Mouse (Mus musculus) embryo, embryonic 11 days (tissue): ENCODE results near the gene Gm11099.

Experiments
- DNase-seq: peaks from one replicate; pipeline ENCODE4 v3.0.0-alpha.2; 2015

Gm11099 gene

GRCm38 (mm10) chr2:58859134-58859533 is at the start of gene Gm11099:
Gm11099 (plus strand) TSS chr2:58859434.
- no peak for DNase-seq

DNA sequence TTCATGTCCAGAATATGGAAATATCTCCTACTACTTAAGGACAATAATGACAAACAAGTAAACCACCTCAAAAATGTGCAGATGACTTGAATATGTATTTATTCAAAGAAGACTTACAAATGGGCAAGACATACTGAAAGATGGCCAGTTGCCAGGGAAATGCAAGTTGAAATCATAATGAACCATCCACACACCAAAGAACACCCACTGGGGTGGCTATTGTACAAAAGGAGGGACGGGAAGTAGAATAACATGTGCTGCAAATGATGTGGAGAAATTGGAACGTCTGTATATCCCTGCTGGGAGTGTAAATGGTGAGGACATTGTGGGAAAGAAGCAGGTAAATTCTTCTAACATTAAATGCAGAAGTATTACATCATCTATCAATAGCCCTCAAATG is 46.3 kb upstream of the Gm11099 start:
- DNase-seq: no peak

DNA sequence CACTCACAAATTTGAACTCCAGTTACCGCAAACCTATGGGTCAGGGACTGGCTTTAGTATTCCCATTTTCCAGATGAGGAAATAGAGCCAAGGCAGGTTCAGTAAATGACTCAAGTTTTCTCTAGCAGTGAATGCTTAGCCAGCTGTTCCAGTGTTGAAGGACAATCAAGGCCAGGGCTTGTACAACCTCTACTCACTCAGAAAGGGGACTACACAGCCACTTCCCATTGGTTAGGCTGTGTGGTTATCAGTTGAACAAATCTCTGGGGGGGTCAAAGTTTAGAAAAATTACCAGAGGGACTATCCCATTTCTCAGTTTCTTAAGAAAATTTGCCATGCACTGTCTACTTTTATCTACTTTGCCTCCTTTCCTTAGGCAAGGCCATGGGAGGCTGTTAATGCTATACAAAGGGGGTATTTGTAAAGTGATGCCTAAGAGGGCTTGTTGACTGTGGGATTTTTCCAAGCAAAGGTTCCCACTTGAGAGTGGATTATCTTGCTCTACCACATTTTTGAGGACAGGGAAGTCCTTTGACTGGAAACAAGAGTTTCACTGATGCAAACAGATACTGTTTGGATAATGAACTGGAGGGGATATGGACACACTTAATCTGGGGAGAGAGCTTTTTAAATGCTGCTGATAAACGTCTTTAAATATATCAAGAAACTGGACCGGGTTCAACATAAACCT is 30.2 kb upstream of the Gm11099 start:
- DNase-seq: no peak

DNA sequence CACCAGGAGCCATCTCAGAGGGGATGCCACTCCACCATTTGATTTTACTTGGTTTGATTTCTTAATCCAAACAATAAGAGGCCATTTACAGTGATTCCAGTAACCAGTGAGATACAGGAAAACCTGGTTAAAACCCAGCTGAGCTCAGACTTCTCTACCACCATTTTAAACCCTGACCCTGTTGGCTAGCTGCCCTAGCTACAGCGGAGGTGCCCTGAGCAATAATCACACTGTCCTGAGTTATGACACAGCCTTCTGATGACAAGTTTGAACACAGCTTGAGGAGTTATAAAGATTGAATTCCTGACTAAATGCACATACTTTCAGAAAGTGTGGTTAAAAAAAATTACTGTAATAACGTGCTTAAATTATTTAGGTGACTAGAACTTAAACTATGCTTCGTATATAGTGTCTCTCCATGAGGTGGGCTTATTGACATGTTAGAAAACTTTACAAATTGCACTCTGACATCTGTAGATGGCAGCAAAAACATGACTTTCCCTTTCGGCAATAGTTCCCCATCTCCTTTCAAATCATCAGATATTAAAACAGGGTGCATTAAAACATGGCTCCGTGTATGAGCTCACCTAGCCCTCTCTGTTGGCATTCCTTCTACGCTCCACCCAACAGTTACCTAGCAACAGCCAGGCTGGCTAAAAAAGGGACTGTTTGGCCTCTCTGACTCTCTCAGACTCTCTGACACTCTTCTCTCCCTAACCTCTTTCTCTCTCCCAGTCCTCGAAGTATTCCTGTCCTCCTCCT is 29.1 kb upstream of the Gm11099 start:
- DNase-seq: no peak

GRCm38 (mm10) chr2:58832253-58832980 is 26.8 kb upstream of the Gm11099 start:
- DNase-seq: no peak

DNA sequence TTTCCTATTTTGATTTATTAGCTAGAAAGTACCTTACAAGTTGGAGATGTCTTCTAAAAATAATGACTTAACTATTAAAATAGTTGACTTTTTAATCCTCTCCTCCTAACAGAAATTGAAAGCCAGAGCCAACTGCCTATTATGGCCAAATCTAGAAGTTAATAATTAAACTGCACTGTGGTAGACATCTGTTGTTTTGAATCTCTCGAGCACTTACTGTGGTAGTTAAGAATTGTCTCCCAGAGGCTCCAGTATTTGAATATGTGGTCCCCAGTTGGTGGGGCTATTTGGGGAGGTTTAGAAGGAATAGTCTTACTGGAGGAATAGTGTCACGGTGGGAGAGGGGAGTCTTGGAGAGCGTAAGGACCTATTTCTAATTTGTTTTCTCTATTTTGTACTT is 18.2 kb upstream of the Gm11099 start:
- DNase-seq: no peak

DNA sequence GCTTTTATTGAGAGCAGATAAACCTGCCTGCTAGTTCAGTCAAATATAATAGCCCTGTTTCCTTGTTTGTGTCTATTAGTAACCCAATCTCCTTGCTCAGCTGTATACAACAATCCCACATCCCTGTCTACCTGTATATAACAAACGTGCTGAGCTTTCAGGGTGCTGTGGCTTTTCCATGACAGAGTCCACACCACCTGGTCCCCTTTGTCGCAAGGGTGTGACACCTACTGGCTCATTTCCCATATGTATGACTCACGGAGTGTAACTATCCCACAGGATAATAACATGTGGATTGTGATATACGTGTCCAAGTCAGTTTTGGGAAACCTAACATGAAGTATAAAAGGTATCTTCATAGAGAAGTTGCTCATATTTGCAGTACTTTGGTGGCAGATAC is 16.8 kb upstream of the Gm11099 start:
- no peak for DNase-seq

GRCm38 (mm10) chr2:58844499-58844898 is 14.7 kb upstream of the Gm11099 start:
- no peak for DNase-seq

GRCm38 (mm10) chr2:58879876-58880275 is 20.6 kb downstream of the Gm11099 start:
- DNase-seq: no peak

DNA sequence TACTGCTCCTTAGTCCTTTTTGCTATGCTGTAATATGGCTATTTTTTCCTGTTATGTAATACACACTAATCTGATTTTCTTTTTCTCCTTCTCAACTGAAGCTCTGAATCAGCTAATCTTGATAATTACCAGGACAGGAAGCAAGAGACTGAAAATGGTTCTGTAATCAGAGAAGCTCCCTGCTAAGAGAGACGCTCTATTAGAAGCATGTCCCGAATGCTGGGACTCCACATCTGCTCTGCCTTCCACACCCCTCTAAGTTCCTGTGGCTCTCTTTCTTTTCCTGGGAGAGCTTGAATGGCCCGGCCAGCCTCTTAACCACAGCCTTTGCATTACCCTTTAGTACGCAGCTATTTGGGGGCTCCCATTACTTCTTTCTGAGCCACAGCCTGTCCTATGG is 45.8 kb downstream of the Gm11099 start:
- DNase-seq: no peak

- DNase-seq: peak; percentile 17
Observed at GRCm38 (mm10) chr2:58906814-58907516, 47.7 kb downstream of the Gm11099 start.

DNA sequence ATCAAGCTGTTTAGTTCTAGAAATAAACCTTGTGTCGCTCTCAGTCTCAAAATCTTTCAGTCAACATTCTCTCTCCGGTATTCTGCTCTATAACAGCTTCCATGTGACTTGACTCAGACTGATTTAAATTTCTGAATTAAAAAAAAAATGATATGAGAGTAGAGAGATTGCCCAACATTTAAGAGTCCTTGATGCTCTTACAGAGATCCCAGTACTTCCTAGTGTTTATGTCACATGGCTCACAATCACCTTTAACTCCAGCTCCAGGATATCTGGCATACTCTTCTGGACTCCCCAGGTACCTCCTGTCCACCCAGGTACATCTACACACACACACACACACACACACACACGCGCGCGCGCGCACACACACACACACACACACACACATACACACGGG is 53.1 kb downstream of the Gm11099 start:
- no peak for DNase-seq

DNA sequence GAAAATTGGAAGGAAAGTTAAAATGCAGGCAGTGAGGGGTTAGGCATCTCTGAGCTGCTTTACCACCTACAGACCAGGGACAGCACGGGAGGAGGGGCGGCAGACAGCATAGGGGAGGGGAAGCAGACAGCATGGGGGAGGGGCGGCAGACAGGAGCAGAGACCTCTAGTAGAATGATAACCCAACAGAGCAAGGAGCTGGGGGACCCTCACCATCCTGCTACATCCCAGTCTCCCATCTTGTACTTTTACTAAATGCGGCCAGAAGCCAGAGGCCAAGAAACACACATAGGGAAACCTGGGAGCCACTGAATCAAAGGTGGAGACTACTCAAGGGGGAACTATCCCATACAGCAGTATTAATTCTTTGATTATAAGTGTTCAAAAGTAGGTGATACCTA is 59.1 kb downstream of the Gm11099 start:
- no peak for DNase-seq

GRCm38 (mm10) chr2:58925551-58925950 is 66.3 kb downstream of the Gm11099 start:
- DNase-seq: no peak

DNA sequence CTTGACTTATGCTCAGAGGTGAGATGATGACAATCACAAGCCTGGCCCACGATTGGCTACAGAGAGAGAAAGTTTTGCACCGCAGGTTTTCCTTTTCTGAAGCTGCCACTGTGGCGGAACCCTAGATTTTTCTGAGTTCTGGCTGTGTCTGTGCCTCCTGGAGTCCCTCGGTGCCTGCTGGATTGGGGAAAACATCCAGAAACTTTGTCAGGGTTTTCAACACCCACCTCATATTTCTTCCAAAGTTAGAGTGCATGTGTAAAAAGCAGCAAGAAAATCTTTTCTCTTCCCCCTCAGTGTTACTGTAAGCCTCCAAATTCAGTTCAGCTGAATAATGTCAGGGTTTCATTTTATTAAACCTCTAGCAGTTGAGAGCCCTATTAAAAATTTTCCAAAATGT is 82.1 kb downstream of the Gm11099 start:
- DNase-seq: no peak

- DNase-seq: no peak
Observed at GRCm38 (mm10) chr2:58948796-58949195, 89.6 kb downstream of the Gm11099 start.

GRCm38 (mm10) chr2:58952101-58952500 is 92.9 kb downstream of the Gm11099 start:
- DNase-seq: no peak

DNA sequence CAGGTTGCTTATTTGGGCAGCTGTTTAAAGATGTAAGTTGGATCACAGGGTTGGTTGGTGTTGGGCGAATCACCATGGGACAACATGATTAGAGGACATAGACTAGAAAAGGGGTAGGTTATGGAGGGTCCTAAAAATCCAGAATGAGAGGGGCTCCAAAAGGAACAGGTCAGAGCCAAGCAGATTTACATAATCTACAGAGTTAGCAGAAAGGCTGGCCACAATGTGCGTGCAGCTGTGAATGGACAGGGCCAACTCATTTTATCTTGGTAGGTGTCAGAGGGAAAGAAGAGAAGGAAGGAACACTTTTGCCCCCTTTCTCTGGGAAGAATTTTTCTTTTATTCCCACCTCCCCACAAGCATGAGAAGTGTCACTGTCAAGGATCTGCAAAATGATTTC is 97.1 kb downstream of the Gm11099 start:
- DNase-seq: no peak

DNA sequence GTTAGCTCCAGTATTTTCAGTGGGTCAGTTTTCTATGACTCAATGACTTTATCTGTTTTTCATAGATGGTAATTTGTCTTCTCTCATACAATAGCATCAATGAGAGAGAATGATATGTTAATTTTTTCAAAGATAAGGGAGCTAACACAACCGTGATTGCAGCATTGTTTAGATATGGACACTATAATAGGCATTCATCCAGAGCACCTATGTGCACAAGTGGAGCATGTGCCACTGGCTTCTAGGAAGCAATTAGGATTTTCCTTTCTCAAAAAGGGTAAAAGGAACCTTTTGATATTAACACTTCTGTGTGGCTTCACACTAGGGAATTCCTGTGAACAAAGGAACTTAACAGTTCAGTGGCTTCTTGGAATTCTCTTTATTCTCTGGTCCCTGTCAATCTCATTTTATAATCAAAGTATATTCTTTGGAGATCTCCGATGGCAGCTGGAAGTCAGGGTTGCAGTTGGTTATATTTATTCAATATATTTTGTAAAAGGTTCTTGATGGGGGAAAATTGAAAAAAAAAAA is 97.6 kb downstream of the Gm11099 start:
- peak; percentile 14 for DNase-seq
